Mouse (Mus musculus): ENCODE results near the gene Dpyd. TPM values are rescaled to one million over a fixed set of nuclear protein-coding genes. Genes with fewer than 3 reads are reported as not detected.

Dpyd gene
- polyA plus RNA-seq, 1 experiment from 2014 or later, result 15.2 TPM

- no peaks in the 10 kb centered on the region for H3K36me3 ChIP-seq
- no peak for ATAC-seq (ENCODE audit: insufficient read depth, low FRiP score, low read depth)
- no peaks in the 10 kb centered on the region for H3K4me1 ChIP-seq
- H3K4me2 ChIP-seq, result no peak overlapping the region
- H3K9me3 ChIP-seq, result no peaks in the 10 kb centered on the region
- no peak overlapping the region for H3K9ac ChIP-seq
- 45% methylated on average over 3 of the region's 3 CpGs for WGBS
- no peak overlapping the region for H3K4me3 ChIP-seq (replicated peaks)
- H3K27me3 ChIP-seq (replicated peaks), result no peaks in the 10 kb centered on the region
- no peak overlapping the region for H3K27ac ChIP-seq
These were observed 188.3 kb downstream of the Dpyd start for GRCm38 (mm10) chr3:118750269-118750668.

GRCm38 (mm10) chr3:118753623-118754022 lies 191.7 kb downstream of the Dpyd start:
- ATAC-seq (ENCODE audit: insufficient read depth, low FRiP score, low read depth), result no peak
- Histone ChIP-seq H3K27me3 (replicated peaks) (no peaks in the 10 kb centered on the region), H3K36me3 (no peaks in the 10 kb centered on the region), H3K9me3 (no peaks in the 10 kb centered on the region), H3K4me3 (replicated peaks) (no peak overlapping the region), H3K9ac (no peak overlapping the region), H3K4me2 (no peak overlapping the region), H3K27ac (no peak overlapping the region), H3K4me1 (no peaks in the 10 kb centered on the region)
- 78% methylated on average over 2 of the region's 2 CpGs for WGBS

- H3K4me3 ChIP-seq (replicated peaks), result no peak overlapping the region
- no peak for ATAC-seq (ENCODE audit: insufficient read depth, low FRiP score, low read depth)
- H3K4me2 ChIP-seq, result no peak overlapping the region
- H3K36me3 ChIP-seq, result no peaks in the 10 kb centered on the region
- no peaks in the 10 kb centered on the region for H3K4me1 ChIP-seq
- H3K27me3 ChIP-seq (replicated peaks), result no peaks in the 10 kb centered on the region
- no peaks in the 10 kb centered on the region for H3K9me3 ChIP-seq
- 65% methylated on average over 1 of the region's 1 CpGs for WGBS
- H3K27ac ChIP-seq, result no peak overlapping the region
- H3K9ac ChIP-seq, result no peak overlapping the region
These were observed 194.2 kb downstream of the Dpyd start for GRCm38 (mm10) chr3:118756099-118756498.

DNA sequence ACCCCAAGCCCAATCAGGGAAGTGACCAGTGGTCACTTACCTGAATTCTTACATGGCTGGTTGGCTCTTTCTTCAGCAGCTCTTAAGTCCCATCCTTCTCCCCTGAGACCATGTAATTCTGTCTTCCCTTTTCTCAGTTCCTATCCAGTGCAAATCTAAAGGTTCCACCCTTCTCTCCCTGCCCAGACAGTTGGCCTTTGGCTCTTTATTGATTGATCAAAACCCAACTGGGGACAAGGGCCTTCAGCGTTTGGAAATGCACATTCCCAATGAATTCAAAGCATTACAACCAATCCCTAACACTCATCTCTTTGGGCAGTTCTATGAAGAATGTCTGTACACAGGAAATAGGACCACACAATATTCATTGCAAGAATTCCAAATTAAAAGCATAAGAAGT lies 251.0 kb downstream of the Dpyd start:
- 64% methylated on average over 1 of the region's 1 CpGs for WGBS

GRCm38 (mm10) chr3:118850613-118851527 lies 288.9 kb downstream of the Dpyd start:
- Histone ChIP-seq H3K27me3 (replicated peaks) (no peaks in the 10 kb centered on the region), H3K36me3 (no peaks in the 10 kb centered on the region), H3K9ac (no peak overlapping the region), H3K27ac (no peak overlapping the region), H3K4me2 (no peak overlapping the region), H3K4me1 (no peaks in the 10 kb centered on the region), H3K4me3 (replicated peaks) (no peak overlapping the region), H3K9me3 (no peaks in the 10 kb centered on the region)
- ATAC-seq (ENCODE audit: insufficient read depth, low FRiP score, low read depth), result no peak
- WGBS, result 39% methylated on average over 4 of the region's 4 CpGs

More for the DNA sequence above, 251.0 kb downstream of the Dpyd start:
- Histone ChIP-seq H3K27me3 (replicated peaks) (no peaks in the 10 kb centered on the region), H3K4me1 (no peaks in the 10 kb centered on the region), H3K9me3 (no peaks in the 10 kb centered on the region), H3K4me2 (no peak overlapping the region), H3K4me3 (replicated peaks) (no peak overlapping the region), H3K9ac (no peak overlapping the region), H3K27ac (no peak overlapping the region), H3K36me3 (no peaks in the 10 kb centered on the region)
- ATAC-seq (ENCODE audit: insufficient read depth, low FRiP score, low read depth), result no peak

GRCm38 (mm10) chr3:118852711-118853110 lies 290.8 kb downstream of the Dpyd start:
- 83% methylated on average over 5 of the region's 5 CpGs for WGBS
- Histone ChIP-seq H3K36me3 (no peaks in the 10 kb centered on the region), H3K4me3 (replicated peaks) (no peak overlapping the region), H3K9me3 (no peaks in the 10 kb centered on the region), H3K27ac (no peak overlapping the region), H3K4me1 (no peaks in the 10 kb centered on the region), H3K27me3 (replicated peaks) (no peaks in the 10 kb centered on the region), H3K9ac (no peak overlapping the region), H3K4me2 (no peak overlapping the region)
- ATAC-seq (ENCODE audit: insufficient read depth, low FRiP score, low read depth), result no peak

- H3K27me3 ChIP-seq (replicated peaks), result no peaks in the 10 kb centered on the region
- H3K9ac ChIP-seq, result no peak overlapping the region
- no peaks in the 10 kb centered on the region for H3K4me1 ChIP-seq
- H3K9me3 ChIP-seq, result no peaks in the 10 kb centered on the region
- H3K4me2 ChIP-seq, result no peak overlapping the region
- 33% methylated on average over 7 of the region's 7 CpGs for WGBS
- no peak overlapping the region for H3K27ac ChIP-seq
- no peak overlapping the region for H3K4me3 ChIP-seq (replicated peaks)
- ATAC-seq (ENCODE audit: insufficient read depth, low FRiP score, low read depth), result no peak
- H3K36me3 ChIP-seq, result no peaks in the 10 kb centered on the region
These were observed 293.5 kb downstream of the Dpyd start for GRCm38 (mm10) chr3:118855411-118855810.

GRCm38 (mm10) chr3:118869113-118870107 lies 307.5 kb downstream of the Dpyd start:
- WGBS, result 49% methylated on average over 10 of the region's 10 CpGs
- H3K27ac ChIP-seq, result no peak overlapping the region
- no peaks in the 10 kb centered on the region for H3K4me1 ChIP-seq
- ATAC-seq (ENCODE audit: insufficient read depth, low FRiP score, low read depth), result no peak
- no peaks in the 10 kb centered on the region for H3K36me3 ChIP-seq
- no peak overlapping the region for H3K4me2 ChIP-seq
- H3K4me3 ChIP-seq (replicated peaks), result no peak overlapping the region
- no peaks in the 10 kb centered on the region for H3K9me3 ChIP-seq
- no peak overlapping the region for H3K9ac ChIP-seq
- H3K27me3 ChIP-seq (replicated peaks), result no peaks in the 10 kb centered on the region

GRCm38 (mm10) chr3:118875871-118876270 lies 313.9 kb downstream of the Dpyd start:
- 82% methylated on average over 2 of the region's 2 CpGs for WGBS
- Histone ChIP-seq H3K4me3 (replicated peaks) (no peak overlapping the region), H3K27me3 (replicated peaks) (no peaks in the 10 kb centered on the region), H3K4me1 (no peaks in the 10 kb centered on the region), H3K4me2 (no peak overlapping the region), H3K9me3 (no peaks in the 10 kb centered on the region), H3K27ac (no peak overlapping the region), H3K36me3 (no peaks in the 10 kb centered on the region), H3K9ac (no peak overlapping the region)
- no peak for ATAC-seq (ENCODE audit: insufficient read depth, low FRiP score, low read depth)

GRCm38 (mm10) chr3:118899036-118899435 lies 337.1 kb downstream of the Dpyd start:
- Histone ChIP-seq H3K27me3 (replicated peaks) (no peaks in the 10 kb centered on the region), H3K4me2 (no peak overlapping the region), H3K9me3 (no peaks in the 10 kb centered on the region), H3K36me3 (no peaks in the 10 kb centered on the region), H3K27ac (no peak overlapping the region), H3K9ac (no peak overlapping the region), H3K4me3 (replicated peaks) (no peak overlapping the region), H3K4me1 (no peaks in the 10 kb centered on the region)
- no peak for ATAC-seq (ENCODE audit: insufficient read depth, low FRiP score, low read depth)
- WGBS, result 89% methylated on average over 11 of the region's 11 CpGs

DNA sequence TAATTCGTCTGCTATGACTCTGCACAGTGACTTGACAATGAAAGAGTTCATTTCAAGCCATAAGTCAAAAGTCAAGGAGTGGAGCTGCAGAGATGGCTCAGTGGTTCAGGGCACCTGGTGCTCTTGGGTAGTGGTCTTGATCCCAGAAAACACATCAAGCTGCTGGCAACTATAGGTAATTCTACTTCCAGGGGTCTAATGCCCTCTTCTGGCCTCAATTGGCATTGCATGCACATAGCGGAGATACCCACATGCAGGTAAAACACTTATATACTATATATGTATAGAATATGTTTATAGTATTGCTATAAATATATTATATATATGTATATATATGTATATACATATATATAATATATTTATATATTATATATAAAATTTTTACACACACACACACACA lies 429.4 kb downstream of the Dpyd start:
- no peak overlapping the region for H3K4me2 ChIP-seq
- 88% methylated on average over 2 of the region's 2 CpGs for WGBS
- H3K27me3 ChIP-seq (replicated peaks), result no peaks in the 10 kb centered on the region
- no peak overlapping the region for H3K4me3 ChIP-seq (replicated peaks)
- H3K27ac ChIP-seq, result no peak overlapping the region
- ATAC-seq (ENCODE audit: insufficient read depth, low FRiP score, low read depth), result no peak
- no peaks in the 10 kb centered on the region for H3K9me3 ChIP-seq
- H3K36me3 ChIP-seq, result no peaks in the 10 kb centered on the region
- H3K4me1 ChIP-seq, result no peaks in the 10 kb centered on the region
- H3K9ac ChIP-seq, result no peak overlapping the region

DNA sequence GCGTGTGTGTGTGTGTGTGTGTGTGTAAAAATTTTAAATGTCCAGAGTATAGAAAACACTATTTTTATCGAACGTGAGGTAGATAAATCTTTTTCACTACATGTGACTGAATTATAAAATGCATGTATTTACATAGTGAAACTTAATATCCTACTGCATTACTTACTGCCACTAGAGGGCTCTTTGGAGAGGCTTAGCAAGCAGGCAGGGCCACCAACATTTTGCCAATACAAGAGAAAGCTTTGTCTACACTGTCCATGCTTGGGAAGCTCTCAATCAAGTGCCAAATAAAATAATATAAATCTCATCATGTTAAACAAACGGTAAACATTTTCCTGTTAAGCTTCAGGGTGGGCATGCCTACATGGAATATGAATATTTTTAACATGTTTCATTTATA lies 429.9 kb downstream of the Dpyd start:
- H3K36me3 ChIP-seq, result no peaks in the 10 kb centered on the region
- WGBS, result 81% methylated on average over 4 of the region's 4 CpGs
- H3K27me3 ChIP-seq (replicated peaks), result no peaks in the 10 kb centered on the region
- H3K4me3 ChIP-seq (replicated peaks), result no peak overlapping the region
- H3K9ac ChIP-seq, result no peak overlapping the region
- no peaks in the 10 kb centered on the region for H3K4me1 ChIP-seq
- H3K27ac ChIP-seq, result no peak overlapping the region
- no peak overlapping the region for H3K4me2 ChIP-seq
- H3K9me3 ChIP-seq, result no peaks in the 10 kb centered on the region
- ATAC-seq (ENCODE audit: insufficient read depth, low FRiP score, low read depth), result no peak

All from stomach, embryonic 15.5 days (tissue).